8 mouse cellular contexts compared by ENCODE assay signal in genomic region chr15:102458050-102458736, GRCm38 (mm10). TPM values are rescaled to one million over a fixed set of nuclear protein-coding genes. Genes with fewer than 3 reads are reported as not detected.
DNase-seq lines count a peak whose midpoint lies in the region; ATAC-seq and TF ChIP-seq lines count a peak whose summit lies in the region.

No protein-coding gene starts in this region.

- no peak for TF ChIP-seq CTCF in midbrain, postnatal 0 days (IDR thresholded peaks at IDR 0.05)

- H3K4me2 ChIP-seq in lung, embryonic 16.5 days (ENCODE audit: low read depth, low read length) = peak overlapping the region; percentile 71
- peak overlapping the region; percentile 62 for H3K4me2 ChIP-seq in forebrain, embryonic 13.5 days
- peak overlapping the region; percentile 57 for H3K4me2 ChIP-seq in intestine, embryonic 15.5 days (replicated peaks)
- peak overlapping the region; percentile 52 for H3K4me2 ChIP-seq in midbrain, postnatal 0 days (ENCODE audit: low read depth, low read length, poor library complexity, severe bottlenecking)

- no peak overlapping the region; the same call in 1 of the 2 replicates for H3K9ac ChIP-seq in lung, embryonic 16.5 days (ENCODE audit: low read length)
- H3K9ac ChIP-seq in forebrain, embryonic 13.5 days = peak overlapping the region; percentile 47; the same call in 1 of the 2 replicates
- H3K9ac ChIP-seq in intestine, embryonic 15.5 days = no peak overlapping the region
- 0 out of 2 replicates have a peak overlapping the region, but pooled peaks have one; percentile 20 for H3K9ac ChIP-seq in midbrain, postnatal 0 days (replicated peaks; ENCODE audit: low read length, poor library complexity, severe bottlenecking)

- no peaks in the 10 kb centered on the region for H3K9me3 ChIP-seq in lung, embryonic 16.5 days (ENCODE audit: control insufficient read depth, low read length)
- H3K9me3 ChIP-seq in forebrain, embryonic 13.5 days (replicated peaks) = no peaks in the 10 kb centered on the region
- no peaks in the 10 kb centered on the region for H3K9me3 ChIP-seq in intestine, embryonic 15.5 days
- no peaks in the 10 kb centered on the region for H3K9me3 ChIP-seq in midbrain, postnatal 0 days (ENCODE audit: low read length)

- no peak for DNase-seq in lung, adult 18-20 months
- DNase-seq in midbrain, postnatal 0 days (ENCODE audit: low spot score) = no peak
- DNase-seq in testis, postnatal 10 days (ENCODE audit: low spot score) = no peak
- no peak for DNase-seq in retina, postnatal 1 day

- no peak for ATAC-seq in lung, embryonic 16.5 days (ENCODE audit: low read depth)
- peak; percentile 53; the same call in 1 of the 2 replicates for ATAC-seq in forebrain, embryonic 13.5 days
- 0 out of 2 replicates have a peak, but pooled peaks have one; percentile 5 for ATAC-seq in intestine, embryonic 15.5 days
- no peak for ATAC-seq in midbrain, postnatal 0 days (ENCODE audit: low FRiP score)
- no peak for ATAC-seq in monocyte, adult 5-6 weeks (replicated peaks; ENCODE audit: insufficient number of reproducible peaks, low FRiP score, low TSS enrichment, poor library complexity, severe bottlenecking)

- H3K4me3 ChIP-seq in lung, embryonic 16.5 days (ENCODE audit: low read length) = peak overlapping the region; percentile 57
- H3K4me3 ChIP-seq in forebrain, embryonic 13.5 days = peak overlapping the region; percentile 47
- no peak overlapping the region for H3K4me3 ChIP-seq in intestine, embryonic 15.5 days (replicated peaks)
- peak overlapping the region; percentile 35 for H3K4me3 ChIP-seq in midbrain, postnatal 0 days (ENCODE audit: low read depth, low read length)

- WGBS in lung, embryonic 16.5 days = 58% methylated on average over 5 of the region's 5 CpGs
- 80% methylated on average over 5 of the region's 5 CpGs for WGBS in forebrain, embryonic 13.5 days
- WGBS in intestine, embryonic 15.5 days = 67% methylated on average over 5 of the region's 5 CpGs
- WGBS in midbrain, postnatal 0 days = 73% methylated on average over 5 of the region's 5 CpGs

- H3K27me3 ChIP-seq in lung, embryonic 16.5 days (ENCODE audit: control insufficient read depth, insufficient read depth, low read depth, low read length) = no peaks in the 10 kb centered on the region
- H3K27me3 ChIP-seq in forebrain, embryonic 13.5 days = no peaks in the 10 kb centered on the region
- H3K27me3 ChIP-seq in intestine, embryonic 15.5 days (replicated peaks) = no peaks in the 10 kb centered on the region
- H3K27me3 ChIP-seq in midbrain, postnatal 0 days (ENCODE audit: insufficient read depth, low read length) = no peaks in the 10 kb centered on the region

- H3K36me3 ChIP-seq in lung, embryonic 16.5 days (ENCODE audit: control insufficient read depth, insufficient read depth, low read length) = no peaks in the 10 kb centered on the region
- H3K36me3 ChIP-seq in forebrain, embryonic 13.5 days (ENCODE audit: poor library complexity, severe bottlenecking) = peaks cover 6% of the 10 kb centered on the region; the same call in 1 of the 2 replicates
- 0 out of 2 replicates have a peak, but pooled peaks cover 2% of the 10 kb centered on the region for H3K36me3 ChIP-seq in intestine, embryonic 15.5 days
- H3K36me3 ChIP-seq in midbrain, postnatal 0 days (ENCODE audit: insufficient read depth, low read length) = 0 out of 2 replicates have a peak, but pooled peaks cover 2% of the 10 kb centered on the region

- H3K27ac ChIP-seq in lung, embryonic 16.5 days (ENCODE audit: low read length) = no peak overlapping the region
- no peak overlapping the region for H3K27ac ChIP-seq in forebrain, embryonic 13.5 days
- no peak overlapping the region for H3K27ac ChIP-seq in intestine, embryonic 15.5 days
- H3K27ac ChIP-seq in midbrain, postnatal 0 days (ENCODE audit: low read depth, low read length) = peak overlapping the region; percentile 3; the same call in 1 of the 2 replicates

- H3K4me1 ChIP-seq in lung, embryonic 16.5 days (replicated peaks; ENCODE audit: control insufficient read depth, insufficient read depth, low read length) = peaks cover 7% of the 10 kb centered on the region
- peaks cover 19% of the 10 kb centered on the region for H3K4me1 ChIP-seq in forebrain, embryonic 13.5 days
- H3K4me1 ChIP-seq in intestine, embryonic 15.5 days (replicated peaks) = peaks cover 12% of the 10 kb centered on the region
- H3K4me1 ChIP-seq in midbrain, postnatal 0 days (ENCODE audit: insufficient read depth, low read length) = no peaks in the 10 kb centered on the region

RNA-seq across cellular contexts. Expression of gene Prr13, which starts 0.6 kb away (rescaled TPM):
- 89.8 and 91.7 TPM in 2 replicates for polyA plus RNA-seq in lung, embryonic 16.5 days (2015; fragmentation: Nextera tagmentation; extraction: Ambion mirVana)
- polyA plus RNA-seq in forebrain, embryonic 13.5 days (2015; fragmentation: Nextera tagmentation; extraction: Ambion mirVana) = 88.9 and 90.9 TPM in 2 replicates
- polyA plus RNA-seq in intestine, embryonic 15.5 days (2015; fragmentation: Nextera tagmentation; extraction: Ambion mirVana) = 140 and 141 TPM in 2 replicates
- 23.1 and 23.2 TPM in 2 replicates for total RNA-seq in midbrain, postnatal 0 days (2014; rRNA removed)
- 93.5 and 99.1 TPM in 2 replicates for polyA plus RNA-seq in midbrain, postnatal 0 days (2015; fragmentation: Nextera tagmentation; extraction: Ambion mirVana)
- 233 to 280 TPM (median 259 TPM) in 3 replicates for total RNA-seq in monocyte, adult 5-6 weeks (2017)

RNA-seq across cellular contexts. Expression of gene Pcbp2, which starts 12.1 kb away (rescaled TPM):
- 199 and 204 TPM in 2 replicates for polyA plus RNA-seq in lung, embryonic 16.5 days (2015; fragmentation: Nextera tagmentation; extraction: Ambion mirVana)
- 198 and 212 TPM in 2 replicates for polyA plus RNA-seq in forebrain, embryonic 13.5 days (2015; fragmentation: Nextera tagmentation; extraction: Ambion mirVana)
- polyA plus RNA-seq in intestine, embryonic 15.5 days (2015; fragmentation: Nextera tagmentation; extraction: Ambion mirVana) = 178 and 182 TPM in 2 replicates
- total RNA-seq in midbrain, postnatal 0 days (2014; rRNA removed) = 150 and 181 TPM in 2 replicates
- polyA plus RNA-seq in midbrain, postnatal 0 days (2015; fragmentation: Nextera tagmentation; extraction: Ambion mirVana) = 90.3 and 103 TPM in 2 replicates
- total RNA-seq in monocyte, adult 5-6 weeks (2017) = 106 to 183 TPM (median 119 TPM) in 3 replicates

RNA-seq across cellular contexts. Expression of gene Amhr2, which starts 13.0 kb away (rescaled TPM):
- polyA plus RNA-seq in lung, embryonic 16.5 days (2015; fragmentation: Nextera tagmentation; extraction: Ambion mirVana) = 1.5 TPM in 2 replicates
- 0.19 and 0.20 TPM in 2 replicates for polyA plus RNA-seq in forebrain, embryonic 13.5 days (2015; fragmentation: Nextera tagmentation; extraction: Ambion mirVana)
- 0.54 and 1.2 TPM in 2 replicates for polyA plus RNA-seq in intestine, embryonic 15.5 days (2015; fragmentation: Nextera tagmentation; extraction: Ambion mirVana)
- total RNA-seq in midbrain, postnatal 0 days (2014; rRNA removed) = 0.38 and 0.85 TPM in 2 replicates
- 0.60 and 1.0 TPM in 2 replicates for polyA plus RNA-seq in midbrain, postnatal 0 days (2015; fragmentation: Nextera tagmentation; extraction: Ambion mirVana)
- total RNA-seq in monocyte, adult 5-6 weeks (2017) = 0.86 TPM in 1 of 3 replicates, not detected in the others

RNA-seq across cellular contexts. Expression of gene Gm10337, which starts 45.3 kb away (rescaled TPM):
- not detected in 2 replicates for polyA plus RNA-seq in lung, embryonic 16.5 days (2015; fragmentation: Nextera tagmentation; extraction: Ambion mirVana)
- 6.6 and 13.4 TPM in 2 replicates for polyA plus RNA-seq in forebrain, embryonic 13.5 days (2015; fragmentation: Nextera tagmentation; extraction: Ambion mirVana)
- polyA plus RNA-seq in intestine, embryonic 15.5 days (2015; fragmentation: Nextera tagmentation; extraction: Ambion mirVana) = 5.4 TPM in 1 of 2 replicates, not detected in the other
- total RNA-seq in midbrain, postnatal 0 days (2014; rRNA removed) = not detected in 2 replicates
- 15.9 and 18.2 TPM in 2 replicates for polyA plus RNA-seq in midbrain, postnatal 0 days (2015; fragmentation: Nextera tagmentation; extraction: Ambion mirVana)
- not detected in 3 replicates for total RNA-seq in monocyte, adult 5-6 weeks (2017)

RNA-seq across cellular contexts. Expression of gene Sp1, which starts 52.2 kb away (rescaled TPM):
- 10.8 and 11.2 TPM in 2 replicates for polyA plus RNA-seq in lung, embryonic 16.5 days (2015; fragmentation: Nextera tagmentation; extraction: Ambion mirVana)
- 7.0 and 8.1 TPM in 2 replicates for polyA plus RNA-seq in forebrain, embryonic 13.5 days (2015; fragmentation: Nextera tagmentation; extraction: Ambion mirVana)
- 9.0 and 9.6 TPM in 2 replicates for polyA plus RNA-seq in intestine, embryonic 15.5 days (2015; fragmentation: Nextera tagmentation; extraction: Ambion mirVana)
- total RNA-seq in midbrain, postnatal 0 days (2014; rRNA removed) = 20.9 and 25.6 TPM in 2 replicates
- 2.2 and 2.8 TPM in 2 replicates for polyA plus RNA-seq in midbrain, postnatal 0 days (2015; fragmentation: Nextera tagmentation; extraction: Ambion mirVana)
- 66.1 to 99.7 TPM (median 74.8 TPM) in 3 replicates for total RNA-seq in monocyte, adult 5-6 weeks (2017)

Comparison
In these comparisons a context has a peak if more than half of its experiments do, and no peak if none do; other contexts are left out.
1. ATAC-seq: peak in forebrain, embryonic 13.5 days (single experiment) and intestine, embryonic 15.5 days (single experiment); none in lung, embryonic 16.5 days (single experiment), midbrain, postnatal 0 days (single experiment) and monocyte, adult 5-6 weeks (single experiment).
2. H3K9ac ChIP-seq: peak in forebrain, embryonic 13.5 days (single experiment) and midbrain, postnatal 0 days (single experiment); none in lung, embryonic 16.5 days (single experiment) and intestine, embryonic 15.5 days (single experiment).
3. Peak in every context shown above with its lines, with median percentiles within 50 percentile points of each other: H3K4me2 ChIP-seq.